Mouse (Mus musculus) bone marrow macrophage, adult 2 months (primary cell): ENCODE data around the gene Anp32e. TPM values are rescaled to one million over a fixed set of nuclear protein-coding genes. Genes with fewer than 3 reads are reported as not detected.
"Not testable (repeated sequence)": the region's sequence is repeated elsewhere in the genome, so short reads cannot be mapped to it uniquely, and the experiment has no call there.

ENCODE experiments used
- H3K27ac ChIP-seq: 2 replicates; pipeline ENCODE4 v1.5.1; 2012; ENCODE audit warnings: low read depth, low read length; ENCODE audit not compliant: insufficient read depth
- H3K4me1 ChIP-seq: 2 replicates; pipeline ENCODE4 v1.6.1; 2012; ENCODE audit warnings: low read length; ENCODE audit not compliant: control insufficient read depth, insufficient read depth
- H3K4me3 ChIP-seq: 2 replicates; pipeline ENCODE4 v1.5.1; 2012; ENCODE audit warnings: mild to moderate bottlenecking, low read length, moderate library complexity; ENCODE audit not compliant: insufficient read depth
- CTCF ChIP-seq: IDR thresholded peaks from 2 replicates; pipeline ENCODE4 v1.5.1; 2012; ENCODE audit warnings: low read depth, mild to moderate bottlenecking, low read length, moderate library complexity
- POLR2A ChIP-seq: IDR thresholded peaks from 2 replicates; pipeline ENCODE4 v1.6.1; 2012; ENCODE audit warnings: mild to moderate bottlenecking, low read depth, low read length, borderline replicate concordance
- polyA plus RNA-seq: library from polyadenylated mRNA; stranded (reverse); fragments of >200 nt; gene quantifications from 2 replicates; pipeline ENCODE4 v1.2.4, GENCODE M21; 2012; ENCODE audit not compliant: missing spikeins, insufficient read depth, insufficient read length

Anp32e gene
- polyA plus RNA-seq, 1 experiment = 134 TPM

- TF ChIP-seq POLR2A (no peak), CTCF (no peak)
- Histone ChIP-seq H3K4me3 (no peak overlapping the region), H3K27ac (no peak overlapping the region), H3K4me1 (peaks cover 30% of the 10 kb centered on the region)
Measured at GRCm38 (mm10) chr3:95955318-95955717, 26.3 kb downstream of the Anp32e start.

DNA sequence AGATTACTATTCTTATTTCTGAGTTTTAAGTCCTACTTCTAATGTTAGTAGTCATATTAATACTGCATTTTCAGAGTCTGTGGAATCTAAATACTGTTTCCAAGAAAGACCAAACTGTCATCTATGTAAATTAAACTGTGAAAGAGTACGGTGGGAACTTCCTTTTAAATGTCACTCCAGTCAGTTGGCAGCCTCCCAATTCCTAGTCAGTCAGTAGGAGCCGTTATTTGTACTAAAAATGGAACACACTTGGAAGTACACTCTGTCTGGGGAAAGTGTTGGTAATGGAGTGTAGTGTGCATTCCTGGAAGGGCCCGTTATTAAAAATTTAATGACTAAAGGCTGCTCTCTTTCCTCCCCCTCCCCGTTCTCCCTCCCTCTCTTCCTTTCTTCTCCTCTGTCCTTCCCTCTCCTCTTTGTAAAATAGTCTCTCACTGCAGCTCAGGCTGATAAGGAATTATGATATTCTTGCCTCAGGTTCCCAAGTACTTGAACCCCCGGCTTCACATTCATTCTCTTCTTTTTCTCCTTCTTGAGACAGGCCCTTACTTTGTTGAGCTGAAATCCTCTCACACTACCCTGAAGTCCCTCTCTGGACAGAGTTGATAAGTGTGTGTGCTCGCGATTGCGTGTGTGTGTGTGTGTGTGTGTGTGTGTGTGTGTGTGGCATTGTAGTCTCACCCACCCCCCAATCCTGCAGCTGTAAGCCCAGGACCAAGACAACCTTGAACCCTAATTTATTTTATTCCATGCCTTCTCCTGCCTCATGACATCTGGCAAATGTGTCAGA lies 28.5 kb downstream of the Anp32e start:
- TF ChIP-seq POLR2A (no peak), CTCF (no peak)
- H3K4me3 ChIP-seq = no peak overlapping the region

GRCm38 (mm10) chr3:95959082-95959481 lies 30.0 kb downstream of the Anp32e start:
- Histone ChIP-seq H3K4me3 (no peak overlapping the region), H3K27ac (no peak overlapping the region), H3K4me1 (peaks cover 18% of the 10 kb centered on the region)
- no peak for TF ChIP-seq CTCF
- no peak for TF ChIP-seq POLR2A

More for the DNA sequence above, 28.5 kb downstream of the Anp32e start:
- Histone ChIP-seq H3K4me1 (peaks cover 22% of the 10 kb centered on the region), H3K27ac (no peak overlapping the region)

DNA sequence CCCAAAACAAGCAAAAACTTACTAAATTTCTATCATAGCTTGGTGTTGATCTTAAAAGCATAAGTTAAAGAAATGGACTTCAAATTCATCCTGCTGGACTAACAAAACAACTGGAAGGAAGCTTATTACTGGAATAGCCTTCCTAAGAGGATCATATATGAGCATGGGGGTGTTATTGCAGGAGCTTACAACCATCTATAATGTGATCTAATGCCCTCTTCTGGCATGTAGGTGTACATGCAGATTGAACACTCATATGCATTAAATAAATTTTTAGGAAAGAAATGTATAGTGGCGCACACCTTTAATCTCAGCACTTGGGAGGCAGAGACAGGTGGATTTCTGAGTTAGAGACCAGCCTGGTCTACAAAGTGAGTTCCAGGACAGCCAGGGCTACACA lies 30.8 kb downstream of the Anp32e start:
- no peak overlapping the region for H3K27ac ChIP-seq
- peaks cover 14% of the 10 kb centered on the region for H3K4me1 ChIP-seq
- TF ChIP-seq POLR2A = no peak
- TF ChIP-seq CTCF = no peak

DNA sequence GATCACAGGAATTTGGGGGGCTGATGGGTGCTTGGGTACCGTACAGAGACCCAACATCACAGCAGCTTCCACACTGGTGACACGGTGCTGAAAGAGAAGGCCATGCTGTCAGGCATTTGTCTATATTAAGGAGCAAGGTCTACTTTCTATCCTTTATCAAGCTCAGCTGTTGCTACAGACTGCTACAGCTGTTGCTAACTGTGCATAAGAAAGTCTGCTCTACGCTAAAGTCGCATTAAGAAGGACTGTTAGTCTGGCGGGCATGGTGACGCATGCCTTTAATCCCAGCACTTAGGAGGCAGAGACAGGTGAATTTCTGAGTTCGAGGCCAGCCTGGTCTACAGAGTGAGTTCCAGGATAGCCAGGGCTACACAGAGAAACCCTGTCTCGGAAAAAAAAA lies 33.1 kb downstream of the Anp32e start:
- not testable (repeated sequence) for H3K4me3 ChIP-seq, H3K27ac ChIP-seq
- peaks cover 12% of the 10 kb centered on the region for H3K4me1 ChIP-seq

More for the DNA sequence above, 30.8 kb downstream of the Anp32e start:
- H3K4me3 ChIP-seq = no peak overlapping the region

DNA sequence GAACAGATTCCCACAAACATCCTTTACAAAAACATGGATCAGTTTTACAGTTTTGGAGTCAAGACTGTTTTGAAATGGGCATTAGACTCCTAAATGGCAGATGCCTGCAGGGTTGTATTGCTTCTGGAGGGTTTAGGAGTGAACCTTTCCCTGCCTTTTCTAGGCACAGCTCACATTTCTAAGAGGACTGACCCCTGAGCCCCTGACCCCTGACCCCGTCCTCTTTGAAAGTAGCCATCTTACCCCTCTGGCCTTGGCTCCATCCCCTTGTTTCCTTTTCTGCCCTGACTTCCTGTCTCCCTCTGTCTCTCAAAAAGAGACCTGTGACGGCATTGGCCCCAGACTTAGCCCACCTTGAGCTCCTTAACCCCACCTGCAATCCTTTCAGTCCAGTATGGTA lies 34.2 kb downstream of the Anp32e start:
- Histone ChIP-seq H3K4me1 (peaks cover 5% of the 10 kb centered on the region), H3K4me3 (no peak overlapping the region), H3K27ac (no peak overlapping the region)
- TF ChIP-seq CTCF (no peak), POLR2A (no peak)

DNA sequence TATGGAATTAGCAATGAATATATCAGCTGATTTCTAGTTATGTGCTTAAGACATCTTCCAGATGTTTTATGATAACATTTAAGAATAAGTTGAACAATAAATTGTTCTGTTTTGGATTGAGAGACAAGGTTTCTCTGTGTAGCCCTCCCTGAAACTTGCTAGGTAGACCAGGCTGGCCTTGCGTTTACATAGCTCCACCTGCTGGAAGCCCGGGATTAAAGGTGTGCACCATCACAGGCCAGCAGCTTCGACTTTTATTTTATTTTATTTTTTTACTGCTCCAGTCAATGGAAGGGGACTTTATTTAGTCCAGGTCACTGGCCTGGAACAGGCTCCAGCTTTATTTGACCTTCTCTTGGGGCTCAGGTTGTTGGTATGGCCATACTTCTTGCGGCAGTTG lies 34.6 kb downstream of the Anp32e start:
- H3K27ac ChIP-seq = no peak overlapping the region
- H3K4me3 ChIP-seq = no peak overlapping the region
- peaks cover 5% of the 10 kb centered on the region for H3K4me1 ChIP-seq
- TF ChIP-seq POLR2A = no peak
- TF ChIP-seq CTCF = 0 out of 2 replicates have a peak, but pooled peaks have one; percentile 29

DNA sequence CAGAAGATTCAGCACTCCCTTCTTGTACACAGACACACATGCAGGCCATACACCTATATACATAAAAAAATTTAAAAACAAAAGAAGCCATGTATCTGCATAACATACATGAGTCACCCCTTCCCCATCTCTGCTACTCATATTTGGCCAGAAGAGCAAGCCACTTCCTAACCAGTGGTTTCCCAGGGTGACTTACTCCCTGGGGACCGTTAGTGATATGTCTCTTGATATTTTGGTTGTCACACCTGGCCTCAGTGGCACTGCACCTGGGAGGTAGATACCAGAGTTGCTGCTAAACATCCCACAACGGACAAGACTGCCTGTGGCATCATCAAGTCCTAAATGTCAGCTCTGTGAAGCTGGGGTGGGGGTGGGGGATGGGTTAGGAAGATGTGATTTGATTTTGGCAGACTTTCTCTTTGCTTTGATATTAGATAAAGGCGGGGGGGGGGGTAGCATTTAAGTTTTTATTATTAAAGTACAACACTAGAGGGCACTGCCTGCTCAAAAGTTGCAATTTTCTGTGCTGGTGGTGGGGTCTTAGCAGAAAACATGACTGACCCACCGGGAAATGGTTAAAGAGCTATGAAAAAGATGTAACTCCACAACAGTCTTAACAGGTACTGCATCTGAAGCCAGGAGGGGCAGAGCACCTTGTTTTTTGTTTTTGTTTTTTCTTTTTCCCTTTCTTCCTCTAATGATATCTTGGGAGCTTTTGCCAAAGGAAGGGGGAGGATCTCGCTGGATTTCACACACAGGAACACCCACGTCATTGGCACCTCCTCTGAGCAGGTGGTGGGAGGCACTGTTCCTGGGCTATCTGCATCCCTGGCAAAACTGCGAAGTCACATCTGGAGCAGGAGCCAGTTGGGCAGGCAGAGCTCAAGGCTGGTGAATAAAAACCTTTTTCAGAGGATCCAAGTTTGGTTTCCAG lies 36.7 kb downstream of the Anp32e start:
- Histone ChIP-seq H3K27ac (no peak overlapping the region), H3K4me3 (no peak overlapping the region), H3K4me1 (peaks cover 16% of the 10 kb centered on the region)
- TF ChIP-seq CTCF = no peak

DNA sequence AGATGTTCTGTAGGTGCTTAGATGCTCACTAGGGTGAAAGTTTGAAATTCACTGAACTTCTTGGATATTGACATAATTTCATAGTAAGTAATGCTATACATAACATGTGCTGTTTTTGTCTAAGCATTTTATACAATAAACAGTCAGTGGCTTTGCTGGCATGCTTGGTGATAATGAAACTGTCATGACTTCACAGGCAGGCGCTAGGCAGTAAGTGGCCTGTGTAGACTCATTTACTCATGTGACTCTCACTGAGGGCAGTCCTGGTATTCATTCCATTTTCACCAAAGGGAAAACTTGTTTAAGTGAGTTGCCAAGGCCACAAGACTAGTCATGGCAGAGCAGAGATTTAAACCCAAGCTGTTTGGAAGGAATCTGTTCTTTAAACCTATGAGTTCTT lies 40.2 kb downstream of the Anp32e start:
- Histone ChIP-seq H3K4me1 (peaks cover 19% of the 10 kb centered on the region), H3K4me3 (no peak overlapping the region), H3K27ac (no peak overlapping the region)
- TF ChIP-seq POLR2A (no peak), CTCF (no peak)

DNA sequence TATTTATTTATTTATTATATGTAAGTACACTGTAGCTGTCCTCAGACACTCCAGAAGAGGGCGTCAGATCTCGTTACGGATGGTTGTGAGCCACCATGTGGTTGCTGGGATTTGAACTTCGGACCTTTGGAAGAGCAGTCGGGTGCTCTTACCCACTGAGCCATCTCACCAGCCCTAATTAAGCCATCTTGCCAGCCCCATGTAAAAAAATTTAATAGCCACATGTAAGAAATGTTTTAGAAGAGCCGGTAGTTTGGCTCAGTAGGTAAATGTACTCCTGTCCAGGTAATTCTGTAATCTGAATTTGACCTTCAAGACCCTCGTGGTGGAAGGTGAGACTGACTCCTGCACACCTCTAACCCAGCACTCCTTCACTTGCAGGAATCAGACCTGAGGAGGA lies 41.6 kb downstream of the Anp32e start:
- H3K4me3 ChIP-seq, H3K27ac ChIP-seq: not testable (repeated sequence)
- peaks cover 18% of the 10 kb centered on the region for H3K4me1 ChIP-seq
